Mouse (Mus musculus): Measurements from ENCODE around the gene Acoxl.

The Acoxl gene

GRCm38 (mm10) chr2:127937079-127937478 lies 98.4 kb downstream of the Acoxl start:
- no peak for DNase-seq (ENCODE audit: low read depth, low spot score)

GRCm38 (mm10) chr2:127939206-127939605 lies 100.5 kb downstream of the Acoxl start:
- no peak for DNase-seq (ENCODE audit: low read depth, low spot score)

GRCm38 (mm10) chr2:127960579-127960978 lies 121.9 kb downstream of the Acoxl start:
- peak; percentile 41 for DNase-seq (ENCODE audit: low read depth, low spot score)

- no peak for DNase-seq (ENCODE audit: low read depth, low spot score)
These were observed 122.5 kb downstream of the Acoxl start for GRCm38 (mm10) chr2:127961154-127961553.

- DNase-seq (ENCODE audit: low read depth, low spot score): no peak
These were observed 123.2 kb downstream of the Acoxl start for GRCm38 (mm10) chr2:127961802-127962433.

GRCm38 (mm10) chr2:127968944-127969343 lies 130.3 kb downstream of the Acoxl start:
- no peak for DNase-seq (ENCODE audit: low read depth, low spot score)

- no peak for DNase-seq (ENCODE audit: low read depth, low spot score)
These were observed 137.6 kb downstream of the Acoxl start for GRCm38 (mm10) chr2:127976276-127976675.

- DNase-seq (ENCODE audit: low read depth, low spot score): no peak
These were observed 140.0 kb downstream of the Acoxl start for GRCm38 (mm10) chr2:127978601-127979230.

- DNase-seq (ENCODE audit: low read depth, low spot score): no peak
These were observed 143.9 kb downstream of the Acoxl start for GRCm38 (mm10) chr2:127982610-127983009.

GRCm38 (mm10) chr2:127983301-127983700 lies 144.6 kb downstream of the Acoxl start:
- DNase-seq (ENCODE audit: low read depth, low spot score): no peak

GRCm38 (mm10) chr2:127983981-127984380 lies 145.3 kb downstream of the Acoxl start:
- DNase-seq (ENCODE audit: low read depth, low spot score): no peak

GRCm38 (mm10) chr2:127987706-127988105 lies 149.0 kb downstream of the Acoxl start:
- DNase-seq (ENCODE audit: low read depth, low spot score): no peak

- no peak for DNase-seq (ENCODE audit: low read depth, low spot score)
These were observed 152.3 kb downstream of the Acoxl start for GRCm38 (mm10) chr2:127990856-127991479.

GRCm38 (mm10) chr2:127991656-127992055 lies 153.0 kb downstream of the Acoxl start:
- DNase-seq (ENCODE audit: low read depth, low spot score): no peak

GRCm38 (mm10) chr2:128008662-128009423 lies 170.2 kb downstream of the Acoxl start:
- no peak for DNase-seq (ENCODE audit: low read depth, low spot score)

- no peak for DNase-seq (ENCODE audit: low read depth, low spot score)
These were observed 175.9 kb downstream of the Acoxl start for GRCm38 (mm10) chr2:128014613-128015012.

GRCm38 (mm10) chr2:128015602-128016001 lies 176.9 kb downstream of the Acoxl start:
- no peak for DNase-seq (ENCODE audit: low read depth, low spot score)

GRCm38 (mm10) chr2:128020039-128020907 lies 181.6 kb downstream of the Acoxl start:
- DNase-seq (ENCODE audit: low read depth, low spot score): no peak

- DNase-seq (ENCODE audit: low read depth, low spot score): no peak
These were observed 182.2 kb downstream of the Acoxl start for GRCm38 (mm10) chr2:128020908-128021193.

GRCm38 (mm10) chr2:128023855-128024254 lies 185.2 kb downstream of the Acoxl start:
- no peak for DNase-seq (ENCODE audit: low read depth, low spot score)

GRCm38 (mm10) chr2:128027696-128028095 lies 189.0 kb downstream of the Acoxl start:
- no peak for DNase-seq (ENCODE audit: low read depth, low spot score)

Data from mesoderm, embryonic 11.5 days (tissue).